Mouse (Mus musculus): ENCODE results near the gene Irx6. TPM values are rescaled to one million over a fixed set of nuclear protein-coding genes. Genes with fewer than 3 reads are reported as not detected.

Gene Irx6
- polyA plus RNA-seq, 2 experiments from 2014 or later, result not detected

DNA sequence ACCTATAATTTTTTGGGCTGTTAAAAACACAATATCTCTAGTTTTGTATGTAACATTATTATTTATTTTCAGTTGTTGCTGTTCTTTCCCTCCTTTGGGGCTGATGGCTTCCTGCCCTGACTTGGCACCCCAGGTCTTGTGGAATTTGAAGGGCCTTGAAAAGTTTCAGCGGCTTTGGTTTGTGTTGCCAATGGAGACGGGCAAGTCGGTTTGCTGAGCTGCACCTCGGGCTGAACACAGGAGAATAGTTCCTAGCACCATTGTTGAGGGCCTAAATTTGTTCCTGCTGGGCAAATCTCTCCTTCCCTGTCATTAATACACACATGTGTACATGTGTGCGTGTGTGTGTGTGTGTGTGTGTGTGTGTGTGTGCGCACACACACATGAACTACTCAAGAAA lies 49.2 kb downstream of the Irx6 start:
- no peak for ATAC-seq

DNA sequence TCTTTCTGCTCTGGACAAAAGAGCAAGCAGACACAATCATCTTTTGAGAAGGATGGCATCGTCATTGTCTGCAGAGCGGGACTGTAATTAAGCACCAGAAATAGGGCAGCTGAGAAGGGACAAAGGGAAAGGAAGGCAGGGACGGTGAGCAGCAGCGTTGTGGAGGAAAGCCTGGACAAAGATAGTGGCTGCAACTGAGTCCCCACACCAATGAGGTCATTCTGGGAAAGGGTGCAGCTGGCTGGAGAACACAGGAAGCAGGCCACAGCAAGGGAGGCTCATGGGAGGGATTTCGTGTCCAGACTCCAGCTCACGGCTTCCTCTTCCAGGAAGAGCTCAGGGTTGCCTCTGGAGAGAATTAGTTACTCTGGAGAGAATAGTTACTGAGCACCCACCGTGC lies 49.9 kb downstream of the Irx6 start:
- ATAC-seq, result no peak

DNA sequence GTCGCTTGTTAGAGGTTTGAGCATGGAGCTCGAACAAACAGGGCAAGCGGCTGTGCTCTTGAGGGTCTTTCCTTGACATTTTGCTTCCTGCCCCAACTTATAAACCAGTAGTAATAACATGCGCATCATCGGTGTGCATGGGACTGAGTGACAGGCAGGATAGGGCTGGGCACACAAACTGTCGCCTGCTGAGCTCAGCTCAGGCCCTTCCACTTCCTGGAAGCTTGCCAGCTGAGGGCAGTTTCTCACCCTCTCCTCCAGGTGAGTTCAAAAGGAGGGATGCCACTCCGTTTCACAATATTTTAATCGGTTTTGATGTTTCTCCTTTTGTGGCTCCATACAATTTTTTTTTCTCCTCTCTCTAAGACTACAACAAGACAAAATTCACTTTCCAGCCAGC lies 50.3 kb downstream of the Irx6 start:
- no peak for ATAC-seq

Other genes starting within 250 kb of the Irx6 start
- gene Mmp2, start 153.0 kb downstream of the Irx6 start, polyA plus RNA-seq (2017; shearing (Covaris generic)), result not detected
- under 1 TPM in 1 of 2 experiments, not detected in 1; 0.22 TPM for gene Lpcat2, start 181.1 kb downstream of the Irx6 start, polyA plus RNA-seq (2017; shearing (Covaris generic))
- not detected for gene Capns2, start 227.1 kb downstream of the Irx6 start, polyA plus RNA-seq (2017; shearing (Covaris generic))